Mouse (Mus musculus): ENCODE results near the gene Fam210b.

DNA sequence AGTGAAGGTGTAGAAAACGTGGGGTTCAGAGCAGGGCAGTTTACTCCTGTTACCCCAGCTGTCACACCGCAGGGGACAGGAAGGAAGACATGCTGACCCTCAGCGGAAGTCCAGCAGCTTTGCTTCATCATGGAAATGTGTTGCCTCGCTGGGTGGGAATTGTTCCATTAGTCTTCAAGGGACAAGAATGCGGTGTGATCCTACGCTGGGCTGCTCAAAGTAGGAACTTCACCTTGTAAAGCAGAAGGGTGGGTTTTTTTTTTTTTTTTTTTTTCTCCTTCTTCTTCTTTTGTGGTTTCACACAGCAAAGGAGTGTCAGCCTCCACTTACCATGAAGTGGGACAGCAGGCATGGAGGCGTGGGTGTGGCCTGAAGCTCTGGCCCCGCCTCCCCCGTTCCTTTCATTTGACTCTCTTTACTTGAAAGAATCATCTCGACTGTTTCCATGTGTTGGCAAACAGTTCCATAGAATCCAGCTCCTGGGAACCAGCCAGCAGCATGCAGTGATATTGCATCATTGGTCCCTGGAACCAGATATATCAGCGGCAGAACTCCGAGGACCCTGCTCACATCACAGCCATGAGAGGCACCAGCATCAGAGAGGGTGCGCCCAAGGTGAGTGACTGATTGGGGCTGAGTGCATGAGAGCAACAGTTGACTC, 48.2 kb downstream of the Fam210b start, which contains the start of gene Cass4:
- TF ChIP-seq CTCF (IDR thresholded peaks at IDR 0.05; ENCODE audit: low read depth, low read length) (no peak), POLR2A (IDR thresholded peaks at IDR 0.05; ENCODE audit: insufficient read depth, low read length) (no peak)
